Mouse (Mus musculus) spleen, postnatal 0 days (tissue): ENCODE measurements around the gene H2al1k. TPM values are rescaled to one million over a fixed set of nuclear protein-coding genes. Genes with fewer than 3 reads are reported as not detected.

Experiments
- polyA plus RNA-seq: library from polyadenylated mRNA; unstranded; fragments of >200 nt; fragmentation: Nextera tagmentation; extraction: Ambion mirVana; gene quantifications from 2 replicates; pipeline ENCODE4 v1.2.1, GENCODE M21; 2015

The H2al1k gene
- not detected in 2 replicates for polyA plus RNA-seq

DNA sequence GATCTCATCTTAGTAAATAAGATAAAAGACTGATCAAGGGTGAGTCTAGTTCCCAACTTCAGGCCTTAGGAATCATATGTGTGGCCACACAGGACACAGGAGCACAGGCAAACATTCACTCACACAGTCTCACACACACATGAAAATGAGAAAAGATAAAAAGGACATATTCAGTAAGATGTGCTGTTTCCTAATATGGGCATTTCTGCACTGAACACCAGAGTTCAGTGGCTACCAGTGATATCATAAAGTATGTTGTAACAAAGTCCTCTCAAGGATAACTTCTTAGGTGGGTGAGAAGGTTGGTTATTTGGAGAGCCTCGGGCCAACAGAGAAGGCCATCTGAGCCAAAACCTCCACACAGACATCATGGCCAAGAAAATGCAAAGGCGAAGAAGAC, at the start of gene H2al1k:
H2al1k (plus strand) TSS at position 301 of the 400 bp plus-strand sequence.

Other genes starting within 250 kb of the H2al1k start
- not detected in 2 replicates for gene 4930402K13Rik, start 246.1 kb upstream of the H2al1k start, polyA plus RNA-seq
- 0.64 and 0.70 TPM in 2 replicates for gene Lancl3, start 150.7 kb upstream of the H2al1k start, polyA plus RNA-seq
- gene Gm14862, start 93.7 kb upstream of the H2al1k start, polyA plus RNA-seq = 2.5 and 2.6 TPM in 2 replicates
- gene Xk, start 77.9 kb upstream of the H2al1k start, polyA plus RNA-seq = 11.7 and 15.1 TPM in 2 replicates
- 1.1 and 1.3 TPM in 2 replicates for gene H2al1m, start 66.9 kb upstream of the H2al1k start, polyA plus RNA-seq
- gene Cybb, start 137.1 kb downstream of the H2al1k start, polyA plus RNA-seq = 25.8 and 34.2 TPM in 2 replicates
- gene H2al1o, start 221.8 kb downstream of the H2al1k start, polyA plus RNA-seq = not detected in 2 replicates